Mouse (Mus musculus): Measurements from ENCODE around the gene Poldip2. TPM values are rescaled to one million over a fixed set of nuclear protein-coding genes. Genes with fewer than 3 reads are reported as not detected.

Gene Poldip2
- polyA plus RNA-seq, 1 experiment from 2014 or later = 192 TPM

Other genes with a start within 250 kb of the Poldip2 start
- 0.40 and 0.42 TPM in 2 replicates for gene BC030499, start 221.4 kb upstream of the Poldip2 start, polyA plus RNA-seq (2015; fragmentation: Nextera tagmentation; extraction: Ambion mirVana)
- 6.5 and 13.1 TPM in 2 replicates for gene Spag5, start 210.7 kb upstream of the Poldip2 start, polyA plus RNA-seq (2015; fragmentation: Nextera tagmentation; extraction: Ambion mirVana)
- gene Aldoc, start 189.2 kb upstream of the Poldip2 start, polyA plus RNA-seq (2015; fragmentation: Nextera tagmentation; extraction: Ambion mirVana) = 328 and 382 TPM in 2 replicates
- gene Pigs, start 183.8 kb upstream of the Poldip2 start, polyA plus RNA-seq (2015; fragmentation: Nextera tagmentation; extraction: Ambion mirVana) = 83.2 and 86.4 TPM in 2 replicates
- 84.3 and 88.3 TPM in 2 replicates for gene Unc119, start 168.7 kb upstream of the Poldip2 start, polyA plus RNA-seq (2015; fragmentation: Nextera tagmentation; extraction: Ambion mirVana)
- gene Foxn1, start 125.6 kb upstream of the Poldip2 start, polyA plus RNA-seq (2015; fragmentation: Nextera tagmentation; extraction: Ambion mirVana) = 11.8 TPM in 1 of 2 replicates, not detected in the other
- gene Slc13a2, start 90.0 kb upstream of the Poldip2 start, polyA plus RNA-seq (2015; fragmentation: Nextera tagmentation; extraction: Ambion mirVana) = 0.42 TPM in 1 of 2 replicates, not detected in the other
- 23.4 and 26.0 TPM in 2 replicates for gene Slc46a1, start 46.5 kb upstream of the Poldip2 start, polyA plus RNA-seq (2015; fragmentation: Nextera tagmentation; extraction: Ambion mirVana)
- 38.8 and 49.0 TPM in 2 replicates for gene Sarm1, start 14.4 kb upstream of the Poldip2 start, polyA plus RNA-seq (2015; fragmentation: Nextera tagmentation; extraction: Ambion mirVana)
- gene Vtn, start 13.1 kb upstream of the Poldip2 start, polyA plus RNA-seq (2015; fragmentation: Nextera tagmentation; extraction: Ambion mirVana) = 151 and 156 TPM in 2 replicates
- gene Sebox, start 8.7 kb upstream of the Poldip2 start, polyA plus RNA-seq (2015; fragmentation: Nextera tagmentation; extraction: Ambion mirVana) = 0.12 TPM in 1 of 2 replicates, not detected in the other
- 89.3 and 94.4 TPM in 2 replicates for gene Tmem199, start within 50 bp of the Poldip2 start, polyA plus RNA-seq (2015; fragmentation: Nextera tagmentation; extraction: Ambion mirVana)
- gene Tnfaip1, start 24.1 kb downstream of the Poldip2 start, polyA plus RNA-seq (2015; fragmentation: Nextera tagmentation; extraction: Ambion mirVana) = 56.1 and 60.3 TPM in 2 replicates
- 120 and 127 TPM in 2 replicates for gene Ift20, start 24.2 kb downstream of the Poldip2 start, polyA plus RNA-seq (2015; fragmentation: Nextera tagmentation; extraction: Ambion mirVana)
- 43.1 and 50.4 TPM in 2 replicates for gene Tmem97, start 38.6 kb downstream of the Poldip2 start, polyA plus RNA-seq (2015; fragmentation: Nextera tagmentation; extraction: Ambion mirVana)
- gene Nlk, start 185.2 kb downstream of the Poldip2 start, polyA plus RNA-seq (2015; fragmentation: Nextera tagmentation; extraction: Ambion mirVana) = 21.1 and 25.4 TPM in 2 replicates
- gene Ccnq, start 239.5 kb downstream of the Poldip2 start, polyA plus RNA-seq (2015; fragmentation: Nextera tagmentation; extraction: Ambion mirVana) = 31.2 and 32.2 TPM in 2 replicates